Mouse (Mus musculus) lung, embryonic 16.5 days (tissue): ENCODE measurements around the gene Tenm2. TPM values are rescaled to one million over a fixed set of nuclear protein-coding genes. Genes with fewer than 3 reads are reported as not detected.

Experiments used
- ATAC-seq: fragments of 200-750 bp; cut with Nextera tagmentation; 2 replicates; pipeline ENCODE4 v1.8.0; 2017; ENCODE audit warnings: low read depth, mild to moderate bottlenecking, moderate library complexity
- H3K27ac ChIP-seq: fragments of 300-500 bp; sonication (generic); 2 replicates; pipeline ENCODE4 v1.5.1; 2014; ENCODE audit warnings: mild to moderate bottlenecking, control low read depth, low read length
- H3K27me3 ChIP-seq: fragments of 300-500 bp; sonication (generic); 2 replicates; pipeline ENCODE4 v1.6.1; 2014; ENCODE audit warnings: low read depth, low read length, mixed read lengths; ENCODE audit not compliant: control insufficient read depth, insufficient read depth
- H3K36me3 ChIP-seq: fragments of 300-500 bp; sonication (generic); 2 replicates; pipeline ENCODE4 v1.6.1; 2014; ENCODE audit warnings: low read length; ENCODE audit not compliant: control insufficient read depth, insufficient read depth
- H3K4me1 ChIP-seq: fragments of 300-500 bp; sonication (generic); replicated peaks from 2 replicates; pipeline ENCODE4 v1.6.1; 2014; ENCODE audit warnings: low read length, mixed read lengths; ENCODE audit not compliant: control insufficient read depth, insufficient read depth
- H3K4me2 ChIP-seq: fragments of 300-500 bp; sonication (generic); 2 replicates; pipeline ENCODE4 v1.6.1; 2014; ENCODE audit warnings: low read depth, low read length, control low read depth
- H3K4me3 ChIP-seq: fragments of 300-500 bp; sonication (generic); 2 replicates; pipeline ENCODE4 v1.5.1; 2014; ENCODE audit warnings: mild to moderate bottlenecking, low read length, control low read depth
- H3K9ac ChIP-seq: fragments of 300-500 bp; sonication (generic); 2 replicates; pipeline ENCODE4 v1.6.1; 2014; ENCODE audit warnings: low read length, control low read depth
- H3K9me3 ChIP-seq: fragments of 300-500 bp; sonication (generic); 2 replicates; pipeline ENCODE4 v1.6.1; 2016; ENCODE audit warnings: low read length; ENCODE audit not compliant: control insufficient read depth
- WGBS: fragments of 180-500 bp; shearing (Covaris S2); extraction: QIAGEN DNeasy Blood & Tissue Kit; methylation state at CpG from one replicate; pipeline ENCODE4 v1.1.7; 2014; 5-methylcytosine and 5-hydroxymethylcytosine counted together
- polyA plus RNA-seq: library from polyadenylated mRNA; unstranded; fragments of >200 nt; fragmentation: Nextera tagmentation; extraction: Ambion mirVana; gene quantifications from 2 replicates; pipeline ENCODE4 v1.2.1, GENCODE M21; 2015

Tenm2 gene
- polyA plus RNA-seq, 1 experiment from 2014 or later: 0.24 TPM

DNA sequence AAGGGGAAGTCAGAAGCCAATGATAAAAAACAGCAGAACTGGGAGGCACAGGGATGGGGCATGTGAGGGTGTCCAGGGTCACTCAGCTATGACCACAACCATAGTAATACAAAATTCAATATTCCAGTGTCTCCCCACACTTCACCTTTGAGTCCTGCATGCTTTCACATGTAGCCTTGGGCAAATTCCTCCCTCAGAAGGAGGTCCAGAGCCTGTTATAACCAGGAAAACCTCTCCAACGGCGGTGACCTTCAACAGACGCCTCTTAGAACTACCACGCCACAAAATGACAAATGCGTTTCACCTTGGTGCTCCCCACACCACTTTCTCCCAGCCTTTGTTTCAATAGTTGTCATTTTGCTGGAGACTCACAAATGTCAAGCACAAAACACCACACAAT lies 851.1 kb downstream of the Tenm2 start:
- Histone ChIP-seq H3K9me3 (no peaks in the 10 kb centered on the region), H3K4me3 (no peak overlapping the region), H3K4me1 (no peaks in the 10 kb centered on the region), H3K36me3 (no peaks in the 10 kb centered on the region), H3K4me2 (no peak overlapping the region), H3K9ac (no peak overlapping the region), H3K27me3 (no peaks in the 10 kb centered on the region), H3K27ac (no peak overlapping the region)
- no peak for ATAC-seq
- WGBS: 75% methylated on average over 5 of the region's 5 CpGs

DNA sequence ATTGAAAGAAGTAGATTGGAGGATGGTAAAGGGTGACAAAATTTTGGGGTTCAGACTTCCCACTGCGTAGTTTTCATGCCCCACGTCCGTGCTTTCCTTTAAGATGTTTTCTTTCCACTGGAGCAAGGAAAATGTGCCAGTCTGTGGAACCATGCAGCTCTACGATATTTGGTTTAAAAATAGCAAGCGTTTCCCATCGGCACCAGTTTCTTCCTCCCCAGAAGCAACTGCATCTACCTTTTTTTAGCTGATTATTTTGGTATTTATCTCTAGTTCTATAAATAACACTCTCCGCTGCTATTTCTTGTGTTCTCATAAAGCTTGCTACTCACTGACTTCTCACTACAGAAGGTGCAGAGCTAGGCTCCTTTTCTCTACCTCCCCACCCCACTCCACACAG lies 864.0 kb downstream of the Tenm2 start:
- Histone ChIP-seq H3K4me2 (no peak overlapping the region), H3K9me3 (no peaks in the 10 kb centered on the region), H3K9ac (no peak overlapping the region), H3K27ac (no peak overlapping the region), H3K27me3 (no peaks in the 10 kb centered on the region), H3K4me1 (no peaks in the 10 kb centered on the region), H3K4me3 (no peak overlapping the region), H3K36me3 (no peaks in the 10 kb centered on the region)
- 85% methylated on average over 7 of the region's 7 CpGs for WGBS
- no peak for ATAC-seq

GRCm38 (mm10) chr11:36365067-36365466 lies 870.7 kb downstream of the Tenm2 start:
- Histone ChIP-seq H3K27ac (no peak overlapping the region), H3K36me3 (no peaks in the 10 kb centered on the region), H3K9ac (no peak overlapping the region), H3K27me3 (no peaks in the 10 kb centered on the region), H3K4me2 (no peak overlapping the region), H3K4me1 (no peaks in the 10 kb centered on the region), H3K9me3 (no peaks in the 10 kb centered on the region), H3K4me3 (no peak overlapping the region)
- ATAC-seq: no peak
- 89% methylated on average over 5 of the region's 5 CpGs for whole genome bisulfite sequencing

GRCm38 (mm10) chr11:36364441-36364840 lies 871.3 kb downstream of the Tenm2 start:
- Histone ChIP-seq H3K27me3 (no peaks in the 10 kb centered on the region), H3K27ac (no peak overlapping the region), H3K4me3 (no peak overlapping the region), H3K9me3 (no peaks in the 10 kb centered on the region), H3K4me1 (no peaks in the 10 kb centered on the region), H3K4me2 (no peak overlapping the region), H3K9ac (no peak overlapping the region), H3K36me3 (no peaks in the 10 kb centered on the region)
- no peak for ATAC-seq
- 48% methylated on average over 9 of the region's 9 CpGs for WGBS

DNA sequence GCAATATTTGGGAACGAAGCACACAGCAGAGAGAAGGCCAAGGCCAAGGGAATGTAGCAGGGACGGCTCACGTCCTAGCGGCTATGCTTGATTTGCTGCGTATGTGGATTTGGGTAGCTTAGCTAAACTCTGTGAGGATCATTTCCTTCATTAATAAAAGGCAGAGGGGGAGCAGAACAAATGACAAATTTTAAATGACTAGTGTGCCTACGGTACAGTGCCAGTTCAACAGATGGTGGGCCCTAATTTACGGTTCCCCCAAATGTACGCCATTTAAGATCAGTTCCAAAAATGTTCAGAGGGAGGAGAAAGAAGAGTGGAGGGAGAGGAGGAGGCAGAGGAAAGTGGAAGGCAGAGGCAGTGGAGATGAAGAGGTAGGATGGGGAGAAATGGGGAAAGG lies 873.2 kb downstream of the Tenm2 start:
- H3K4me1 ChIP-seq: no peaks in the 10 kb centered on the region
- H3K9ac ChIP-seq: no peak overlapping the region
- no peak overlapping the region for H3K4me2 ChIP-seq
- H3K36me3 ChIP-seq: no peaks in the 10 kb centered on the region
- no peaks in the 10 kb centered on the region for H3K9me3 ChIP-seq
- H3K4me3 ChIP-seq: no peak overlapping the region
- no peak overlapping the region for H3K27ac ChIP-seq
- no peaks in the 10 kb centered on the region for H3K27me3 ChIP-seq
- 87% methylated on average over 8 of the region's 8 CpGs for WGBS
- no peak for ATAC-seq

- no peaks in the 10 kb centered on the region for H3K9me3 ChIP-seq
- H3K4me3 ChIP-seq: no peak overlapping the region
Observed at GRCm38 (mm10) chr11:36353252-36353651, 882.5 kb downstream of the Tenm2 start.

GRCm38 (mm10) chr11:36351752-36352151 lies 884.0 kb downstream of the Tenm2 start:
- Histone ChIP-seq H3K4me1 (no peaks in the 10 kb centered on the region), H3K9ac (no peak overlapping the region), H3K4me3 (no peak overlapping the region), H3K27me3 (no peaks in the 10 kb centered on the region), H3K9me3 (no peaks in the 10 kb centered on the region), H3K4me2 (no peak overlapping the region), H3K27ac (no peak overlapping the region), H3K36me3 (no peaks in the 10 kb centered on the region)
- 47% methylated on average over 6 of the region's 6 CpGs for WGBS
- ATAC-seq: no peak

More at GRCm38 (mm10) chr11:36353252-36353651, 882.5 kb downstream of the Tenm2 start:
- ATAC-seq: no peak
- H3K36me3 ChIP-seq: no peaks in the 10 kb centered on the region
- no peak overlapping the region for H3K9ac ChIP-seq
- WGBS: 84% methylated on average over 1 of the region's 1 CpGs
- no peaks in the 10 kb centered on the region for H3K4me1 ChIP-seq
- no peak overlapping the region for H3K4me2 ChIP-seq
- no peaks in the 10 kb centered on the region for H3K27me3 ChIP-seq
- no peak overlapping the region for H3K27ac ChIP-seq

GRCm38 (mm10) chr11:36351341-36351740 lies 884.4 kb downstream of the Tenm2 start:
- WGBS: 77% methylated on average over 6 of the region's 6 CpGs
- no peak overlapping the region for H3K9ac ChIP-seq
- no peak overlapping the region for H3K4me3 ChIP-seq
- no peaks in the 10 kb centered on the region for H3K4me1 ChIP-seq
- no peak overlapping the region for H3K4me2 ChIP-seq
- no peaks in the 10 kb centered on the region for H3K9me3 ChIP-seq
- no peaks in the 10 kb centered on the region for H3K27me3 ChIP-seq
- no peak overlapping the region for H3K27ac ChIP-seq
- no peak for ATAC-seq
- H3K36me3 ChIP-seq: no peaks in the 10 kb centered on the region

- no peaks in the 10 kb centered on the region for H3K36me3 ChIP-seq
- no peaks in the 10 kb centered on the region for H3K4me1 ChIP-seq
- H3K4me2 ChIP-seq: no peak overlapping the region
- WGBS: 85% methylated on average over 1 of the region's 1 CpGs
- ATAC-seq: no peak
- H3K9me3 ChIP-seq: no peaks in the 10 kb centered on the region
- no peak overlapping the region for H3K4me3 ChIP-seq
- H3K9ac ChIP-seq: no peak overlapping the region
- no peak overlapping the region for H3K27ac ChIP-seq
- H3K27me3 ChIP-seq: no peaks in the 10 kb centered on the region
Observed at GRCm38 (mm10) chr11:36350264-36350663, 885.5 kb downstream of the Tenm2 start.

- H3K36me3 ChIP-seq: no peaks in the 10 kb centered on the region
- no peaks in the 10 kb centered on the region for H3K9me3 ChIP-seq
- H3K4me3 ChIP-seq: no peak overlapping the region
- H3K4me1 ChIP-seq: no peaks in the 10 kb centered on the region
- no peak overlapping the region for H3K4me2 ChIP-seq
- no peak for ATAC-seq
- no peak overlapping the region for H3K27ac ChIP-seq
- WGBS: 68% methylated on average over 2 of the region's 2 CpGs
- no peaks in the 10 kb centered on the region for H3K27me3 ChIP-seq
- no peak overlapping the region for H3K9ac ChIP-seq
Observed at GRCm38 (mm10) chr11:36349856-36350255, 885.9 kb downstream of the Tenm2 start.
